ENCODE assay signal across 8 mouse cellular contexts in genomic region chr6:87614794-87615695, GRCm38 (mm10). TPM values are rescaled to one million over a fixed set of nuclear protein-coding genes. Genes with fewer than 3 reads are reported as not detected.
A peak's percentile ranks its signal among the peaks of the same experiment; 100 is the strongest.
DNase-seq lines count a peak whose midpoint lies in the region; ATAC-seq and TF ChIP-seq lines count a peak whose summit lies in the region.

No protein-coding gene starts in this region.

- no peak for TF ChIP-seq POLR2A in small intestine, adult 2 months (IDR thresholded peaks at IDR 0.05; ENCODE audit: low read depth, low read length)

- peak; percentile 28 to 60 for DNase-seq in kidney, adult 8-10 months
- no peak for DNase-seq in kidney, adult 11 months
- peak; percentile 50 for DNase-seq in ES-CJ7 (ENCODE audit: low read depth, low spot score)
- peak; percentile 69 to 73 for DNase-seq in adrenal gland, postnatal 36 days
- DNase-seq in liver, embryonic 13.5 days, result peak; percentile 26
- no peak for DNase-seq in left cerebral cortex, adult 9 months (ENCODE audit: low spot score in 2 of 2)

- WGBS in forebrain, embryonic 15.5 days, result 46% methylated on average over 11 of the region's 11 CpGs
- WGBS in liver, embryonic 13.5 days (ENCODE audit: insufficient replicate concordance), result 40% methylated on average over 11 of the region's 11 CpGs
- WGBS in small intestine, adult 2 months, result 40% methylated on average over 11 of the region's 11 CpGs

- H3K27me3 ChIP-seq in forebrain, embryonic 15.5 days, result no peaks in the 10 kb centered on the region
- peaks cover 3% of the 10 kb centered on the region; the same call in 1 of the 2 replicates for H3K27me3 ChIP-seq in liver, embryonic 13.5 days
- H3K27me3 ChIP-seq in small intestine, adult 2 months (ENCODE audit: control insufficient read depth, insufficient read depth, low read length), result no peaks in the 10 kb centered on the region

- H3K36me3 ChIP-seq in forebrain, embryonic 15.5 days, result no peaks in the 10 kb centered on the region
- no peaks in the 10 kb centered on the region for H3K36me3 ChIP-seq in liver, embryonic 13.5 days
- H3K36me3 ChIP-seq in small intestine, adult 2 months (ENCODE audit: control insufficient read depth, insufficient read depth, low read length), result no peaks in the 10 kb centered on the region

- peak overlapping the region; percentile 20; the same call in 1 of the 2 replicates for H3K4me3 ChIP-seq in forebrain, embryonic 15.5 days
- H3K4me3 ChIP-seq in liver, embryonic 13.5 days (replicated peaks), result no peak overlapping the region
- no peak overlapping the region for H3K4me3 ChIP-seq in small intestine, adult 2 months (ENCODE audit: low read depth, low read length)

- no peaks in the 10 kb centered on the region for H3K9me3 ChIP-seq in forebrain, embryonic 15.5 days
- no peaks in the 10 kb centered on the region for H3K9me3 ChIP-seq in liver, embryonic 13.5 days (replicated peaks)

- no peak overlapping the region for H3K9ac ChIP-seq in forebrain, embryonic 15.5 days (replicated peaks)
- no peak overlapping the region for H3K9ac ChIP-seq in liver, embryonic 13.5 days

- H3K4me2 ChIP-seq in forebrain, embryonic 15.5 days (replicated peaks), result peak overlapping the region; percentile 16
- no peak overlapping the region for H3K4me2 ChIP-seq in liver, embryonic 13.5 days

- H3K4me1 ChIP-seq in forebrain, embryonic 15.5 days, result peaks cover 9% of the 10 kb centered on the region; the same call in 1 of the 2 replicates
- 0 out of 2 replicates have a peak, but pooled peaks cover 2% of the 10 kb centered on the region for H3K4me1 ChIP-seq in liver, embryonic 13.5 days (replicated peaks)
- no peaks in the 10 kb centered on the region for H3K4me1 ChIP-seq in small intestine, adult 2 months (ENCODE audit: control insufficient read depth, insufficient read depth, insufficient read length, low read length)

- H3K27ac ChIP-seq in forebrain, embryonic 15.5 days (replicated peaks), result peak overlapping the region; percentile 44
- H3K27ac ChIP-seq in liver, embryonic 13.5 days, result no peak overlapping the region
- H3K27ac ChIP-seq in small intestine, adult 2 months (ENCODE audit: insufficient read depth, low read depth, low read length), result no peak overlapping the region

- peak; percentile 56; the same call in 1 of the 2 replicates for TF ChIP-seq CTCF in small intestine, adult 2 months (IDR thresholded peaks at IDR 0.05; ENCODE audit: extremely low read depth, insufficient read length, insufficient replicate concordance, low read depth, low read length)

- peak; percentile 41 for ATAC-seq in forebrain, embryonic 15.5 days (replicated peaks)
- no peak for ATAC-seq in liver, embryonic 13.5 days (ENCODE audit: low read depth)

RNA-seq across cellular contexts. Expression of gene Prokr1, which starts 24.5 kb away (rescaled TPM):
- total RNA-seq in adrenal gland, postnatal 36 days (2021), result under 1 TPM; 0.36 to 0.63 TPM
- 3.2 and 3.9 TPM in 2 replicates for polyA plus RNA-seq in forebrain, embryonic 15.5 days (2015; fragmentation: Nextera tagmentation; extraction: Ambion mirVana)
- 4.9 and 6.7 TPM in 2 replicates for polyA plus RNA-seq in liver, embryonic 13.5 days (2015; fragmentation: Nextera tagmentation; extraction: Ambion mirVana)
- polyA plus RNA-seq in small intestine, adult 2 months (2012; rRNA removed), result 0.23 and 0.33 TPM in 2 replicates

RNA-seq across cellular contexts. Expression of gene Aplf, which starts 56.9 kb away (rescaled TPM):
- total RNA-seq in adrenal gland, postnatal 36 days (2021), result 1 to 10 TPM; 5.8 to 8.0 TPM
- polyA plus RNA-seq in forebrain, embryonic 15.5 days (2015; fragmentation: Nextera tagmentation; extraction: Ambion mirVana), result 12.9 and 13.9 TPM in 2 replicates
- 16.6 and 19.8 TPM in 2 replicates for polyA plus RNA-seq in liver, embryonic 13.5 days (2015; fragmentation: Nextera tagmentation; extraction: Ambion mirVana)
- 1.7 and 3.0 TPM in 2 replicates for polyA plus RNA-seq in small intestine, adult 2 months (2012; rRNA removed)

Comparison
In these comparisons a context has a peak if more than half of its experiments do, and no peak if none do; other contexts are left out.
1. DNase-seq: peak in kidney, adult 8-10 months (2 of 2), ES-CJ7 (single experiment), adrenal gland, postnatal 36 days (2 of 2) and liver, embryonic 13.5 days (single experiment); none in kidney, adult 11 months (single experiment) and left cerebral cortex, adult 9 months (0 of 2).